Mouse (Mus musculus) mouse embryonic stem cell (cell line): ENCODE measurements around the gene Ctdspl.

Experiments used
- in situ Hi-C, 2 experiments: fragments of 300-500 bp; cut with MboI; formaldehyde crosslinking; loops; 1 replicate in 1 of 2; 3 replicates in 1 of 2; pipeline ENCODE4 v1.14.3; 2019 to 2020; ENCODE audit warnings: low sequenced_read_pairs in 2 of 2, low pct_unique_long_range_greater_than_20kb in 1 of 2, mixed read lengths in 1 of 2; ENCODE audit not compliant: unreplicated experiment in 1 of 2

The Ctdspl gene

GRCm38 (mm10) chr9:119003990-119004702 lies 77.9 kb downstream of the Ctdspl start:
- in situ Hi-C loops: no loop called here

- in situ Hi-C loops: no loop called here
These were observed 78.4 kb downstream of the Ctdspl start for GRCm38 (mm10) chr9:119004703-119005076.

GRCm38 (mm10) chr9:119005303-119006029 lies 79.2 kb downstream of the Ctdspl start:
- in situ Hi-C loops: no loop called here

- in situ Hi-C loops: no loop called here
These were observed 81.0 kb downstream of the Ctdspl start for GRCm38 (mm10) chr9:119007266-119007665.

- in situ Hi-C loops: no loop called here
These were observed 82.6 kb downstream of the Ctdspl start for GRCm38 (mm10) chr9:119008871-119009270.

- in situ Hi-C loops: no loop called here
These were observed 84.0 kb downstream of the Ctdspl start for GRCm38 (mm10) chr9:119010156-119010710.

- in situ Hi-C loops: no loop called here
These were observed 90.7 kb downstream of the Ctdspl start for GRCm38 (mm10) chr9:119016785-119017507.

- in situ Hi-C loops: no loop called here
These were observed 95.5 kb downstream of the Ctdspl start for GRCm38 (mm10) chr9:119021731-119022130.

GRCm38 (mm10) chr9:119025263-119025662 lies 99.0 kb downstream of the Ctdspl start:
- in situ Hi-C loops: no loop called here

- in situ Hi-C loops: no loop called here
These were observed 99.6 kb downstream of the Ctdspl start for GRCm38 (mm10) chr9:119025832-119026331.

- in situ Hi-C loops: no loop called here
These were observed 101.1 kb downstream of the Ctdspl start for GRCm38 (mm10) chr9:119027337-119027736.

- in situ Hi-C loops: no loop called here
These were observed 102.3 kb downstream of the Ctdspl start for GRCm38 (mm10) chr9:119028226-119029195.

- in situ Hi-C loops: no loop called here
These were observed 103.3 kb downstream of the Ctdspl start for GRCm38 (mm10) chr9:119029568-119029967.

- in situ Hi-C loops: loop anchor here in 1 of 2 experiments (10.0 kb wide), 1 partner anchor 116 kb away; no protein-coding TSS in a partner anchor
These were observed 104.8 kb downstream of the Ctdspl start for GRCm38 (mm10) chr9:119031038-119031437.

GRCm38 (mm10) chr9:119031772-119032171 lies 105.5 kb downstream of the Ctdspl start:
- in situ Hi-C loops: loop anchor here in 1 of 2 experiments (10.0 kb wide), 1 partner anchor 117 kb away; no protein-coding TSS in a partner anchor

GRCm38 (mm10) chr9:119032538-119032937 lies 106.3 kb downstream of the Ctdspl start:
- in situ Hi-C loops: loop anchor here in 1 of 2 experiments (10.0 kb wide), 1 partner anchor 118 kb away; no protein-coding TSS in a partner anchor

GRCm38 (mm10) chr9:119033111-119033921 lies 107.1 kb downstream of the Ctdspl start:
- in situ Hi-C loops: loop anchor here in 1 of 2 experiments (10.0 kb wide), 1 partner anchor 119 kb away; no protein-coding TSS in a partner anchor
